Mouse (Mus musculus) frontal cortex, postnatal 36 days (tissue): ENCODE measurements around the gene Fanci.

ENCODE experiments used
- DNase-seq, 2 experiments: peaks; one replicate each; pipeline ENCODE4 v3.0.0; 2022; ENCODE audit warnings: low spot score in 2 of 2

Fanci gene

DNA sequence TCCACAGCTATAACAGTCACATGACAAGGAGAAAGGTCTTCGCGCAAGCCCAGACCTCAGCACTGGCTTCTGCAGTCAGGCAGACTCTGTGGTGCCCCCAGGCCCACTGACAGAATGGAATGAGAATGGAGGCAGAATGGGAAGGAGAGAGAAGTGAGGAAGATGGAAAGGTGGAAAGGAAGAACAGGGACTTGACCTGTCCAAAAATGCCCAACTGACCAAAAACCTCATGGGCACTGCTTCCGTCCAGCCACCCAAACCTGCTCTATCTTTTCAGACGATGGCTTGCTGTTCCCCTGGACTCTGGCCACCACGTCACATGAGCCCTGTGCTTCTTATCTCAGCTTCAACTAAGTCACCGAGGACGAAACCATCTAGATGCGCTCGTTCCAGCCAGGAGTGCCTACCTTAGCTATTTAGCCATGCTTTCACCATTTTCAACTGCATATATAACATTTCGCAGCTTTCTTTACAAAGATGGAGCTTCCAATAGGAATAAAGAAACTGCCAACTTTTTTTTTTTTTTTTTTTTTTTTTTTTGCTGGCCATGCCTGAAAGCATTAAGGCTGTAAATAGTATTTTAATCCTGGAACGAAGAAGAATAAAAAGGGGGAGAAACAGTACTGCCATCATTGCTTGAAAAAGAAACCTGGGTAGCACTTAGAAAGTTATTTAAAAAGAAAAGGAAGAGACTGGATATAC, 71.8 kb downstream of the Fanci start:
- DNase-seq = no peak

- no peak for DNase-seq
Measured at GRCm38 (mm10) chr7:79464776-79465420, 73.2 kb downstream of the Fanci start.

DNA sequence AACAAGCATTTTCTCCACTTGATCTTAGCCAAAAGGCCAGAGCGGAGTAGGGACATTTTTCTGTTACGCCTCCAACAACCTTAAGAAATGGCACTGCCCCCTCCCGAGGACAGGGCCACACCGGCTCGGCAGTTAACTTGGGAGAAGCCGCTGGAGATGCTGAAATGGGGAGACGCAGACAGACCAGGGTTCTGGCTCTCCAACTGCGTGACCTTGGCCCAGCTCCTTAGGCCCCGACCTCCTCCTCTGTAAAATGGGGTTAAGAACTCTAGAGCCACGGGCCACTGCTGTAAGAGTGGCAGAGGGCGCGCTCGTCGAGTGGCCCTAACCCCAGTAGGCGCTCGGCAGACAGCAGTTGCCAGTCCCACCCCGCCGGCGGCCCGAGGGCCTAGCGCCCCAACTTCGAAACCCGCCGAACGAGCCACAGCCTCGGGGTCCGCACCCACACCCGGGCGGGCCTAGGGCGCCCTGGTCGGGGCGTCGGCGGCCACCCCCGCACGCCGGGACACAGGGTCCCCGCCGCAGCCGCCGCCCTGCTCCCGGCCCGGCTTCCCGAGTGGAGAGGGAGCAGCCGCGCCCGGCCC, 73.8 kb downstream of the Fanci start:
- peak in 1 of 2 experiments; percentile 55 for DNase-seq

- peak; percentile 100 for DNase-seq
Measured at GRCm38 (mm10) chr7:79466053-79466901, 74.5 kb downstream of the Fanci start, which contains the start of gene Polg. Gene Polg, minus strand, starts transcription at chr7:79466362.

DNA sequence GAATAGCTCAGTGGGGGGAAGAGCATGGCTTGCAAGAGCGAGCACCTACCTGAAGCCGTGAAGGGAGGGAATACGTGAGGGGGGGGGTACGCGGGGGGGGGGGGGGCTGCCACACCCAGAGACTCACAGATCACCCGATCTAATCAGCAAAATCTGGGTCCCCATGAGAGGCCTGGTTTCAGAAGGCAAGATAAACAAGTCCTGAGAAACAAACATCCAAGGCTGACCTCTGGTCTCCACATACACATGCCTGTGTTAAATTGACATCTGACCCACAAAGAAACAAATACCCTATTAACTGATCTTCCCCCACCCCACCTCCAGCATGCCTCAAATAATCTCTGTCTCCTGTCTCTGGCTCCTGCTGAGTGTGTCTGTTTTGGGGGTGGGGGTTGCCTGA, 76.2 kb downstream of the Fanci start:
- DNase-seq = no peak

DNA sequence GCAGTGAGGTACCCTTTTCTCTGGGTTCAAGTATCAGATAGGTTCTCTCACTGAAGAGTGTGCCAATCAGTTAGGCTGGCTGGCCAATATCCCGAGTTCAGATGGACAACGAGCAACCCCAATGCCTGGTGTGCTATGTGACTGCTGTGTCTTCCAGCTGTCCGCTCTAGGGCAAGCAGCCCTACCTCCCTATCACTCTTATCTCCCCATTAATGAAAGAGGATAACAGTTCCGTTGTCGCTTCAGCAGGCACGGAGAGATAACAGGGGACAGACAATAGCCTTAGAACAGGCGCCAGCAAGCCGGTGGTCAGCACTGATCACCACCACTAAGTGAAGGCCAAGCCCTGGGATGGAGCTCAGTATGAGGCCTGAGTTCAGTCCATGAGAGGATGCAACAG, 77.3 kb downstream of the Fanci start:
- no peak for DNase-seq

DNA sequence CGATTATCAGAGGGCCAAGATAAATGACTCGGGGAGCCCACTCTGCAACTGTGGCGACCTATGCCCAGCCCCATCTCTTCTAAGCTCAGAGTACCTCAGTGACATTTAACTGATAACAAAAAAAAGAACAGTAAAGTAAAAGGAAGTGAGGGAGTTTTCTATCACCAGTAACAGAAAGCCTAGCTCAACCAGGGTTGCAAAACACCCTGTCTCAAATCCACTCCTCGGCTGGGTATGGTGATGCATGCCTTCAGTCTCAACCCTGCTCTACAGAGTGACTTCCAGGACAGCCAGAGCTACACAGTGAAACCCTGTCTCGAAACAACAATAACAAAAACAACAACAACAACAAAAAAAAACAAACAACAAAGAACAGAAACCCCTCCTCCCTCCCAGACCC, 78.0 kb downstream of the Fanci start:
- DNase-seq = no peak

- no peak for DNase-seq
Measured at GRCm38 (mm10) chr7:79470718-79471117, 79.0 kb downstream of the Fanci start.

DNA sequence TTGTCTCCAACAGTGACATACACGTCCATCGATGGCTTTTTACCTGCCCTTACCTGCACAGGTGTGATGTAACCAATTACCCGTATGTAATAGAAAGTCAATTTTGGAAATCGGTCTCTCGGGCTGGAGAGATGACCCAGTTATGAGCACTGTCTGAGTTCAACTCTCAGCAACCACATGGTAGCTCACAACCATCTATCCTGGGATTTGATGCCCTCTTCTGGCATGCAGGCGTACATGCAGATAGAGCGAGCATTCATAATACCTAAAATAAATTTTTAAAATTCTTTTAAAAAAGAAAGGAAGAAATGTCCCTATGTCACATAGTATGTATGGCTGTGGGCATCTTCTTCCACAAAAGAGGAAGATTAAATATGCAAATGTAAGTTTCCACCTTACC, 79.7 kb downstream of the Fanci start:
- no peak for DNase-seq

DNA sequence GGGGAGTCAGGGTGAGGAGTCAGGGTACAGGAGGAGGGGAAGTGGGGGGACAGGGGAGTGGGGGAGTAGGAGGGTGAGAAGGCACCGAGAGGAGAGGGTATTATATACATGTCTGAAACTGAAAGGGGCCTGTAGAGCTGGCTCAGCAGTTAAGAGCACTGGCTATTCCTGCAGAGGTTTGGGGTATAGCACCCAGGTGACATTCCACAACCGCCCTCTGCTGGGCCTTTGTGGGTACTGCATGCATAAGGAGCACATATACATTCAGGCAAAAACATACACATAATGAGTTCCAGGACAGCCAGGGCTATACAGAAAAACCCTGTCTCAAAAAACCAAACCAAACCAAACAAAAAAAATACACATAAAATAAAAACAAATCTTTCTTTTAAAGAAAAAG, 81.1 kb downstream of the Fanci start:
- no peak for DNase-seq

DNA sequence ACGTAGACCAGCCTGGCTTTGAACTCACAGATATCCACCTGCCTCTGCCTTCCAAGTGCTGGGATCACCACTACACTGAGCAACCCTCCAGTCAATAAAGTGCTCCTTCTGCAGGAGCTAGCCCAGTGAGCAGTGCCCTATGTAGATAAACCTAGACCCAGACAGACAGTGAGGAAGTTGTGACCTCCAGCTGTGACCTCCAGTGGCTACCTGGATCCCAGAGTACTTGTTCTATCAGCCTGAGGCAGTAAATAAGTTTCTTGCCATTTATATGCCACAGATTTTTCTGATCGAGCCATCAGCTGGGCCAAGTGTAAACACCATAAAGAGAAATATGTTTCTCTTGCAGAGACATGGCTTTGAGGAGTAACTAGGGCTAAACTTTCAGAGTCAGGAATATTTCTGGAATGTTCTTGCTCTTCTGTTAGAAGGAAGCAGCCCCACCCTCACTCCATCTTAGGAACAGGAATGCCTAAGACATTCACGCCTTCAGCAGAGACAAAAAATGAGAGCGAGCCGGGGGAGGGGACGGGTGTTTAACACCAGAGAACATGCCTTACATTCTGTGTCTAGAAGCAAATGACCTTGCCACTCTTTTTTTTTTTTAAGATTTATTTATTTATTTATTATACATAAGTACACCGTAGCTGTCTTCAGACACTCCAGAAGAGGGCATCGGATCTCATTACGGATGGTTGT, 81.9 kb downstream of the Fanci start:
- DNase-seq = no peak

DNA sequence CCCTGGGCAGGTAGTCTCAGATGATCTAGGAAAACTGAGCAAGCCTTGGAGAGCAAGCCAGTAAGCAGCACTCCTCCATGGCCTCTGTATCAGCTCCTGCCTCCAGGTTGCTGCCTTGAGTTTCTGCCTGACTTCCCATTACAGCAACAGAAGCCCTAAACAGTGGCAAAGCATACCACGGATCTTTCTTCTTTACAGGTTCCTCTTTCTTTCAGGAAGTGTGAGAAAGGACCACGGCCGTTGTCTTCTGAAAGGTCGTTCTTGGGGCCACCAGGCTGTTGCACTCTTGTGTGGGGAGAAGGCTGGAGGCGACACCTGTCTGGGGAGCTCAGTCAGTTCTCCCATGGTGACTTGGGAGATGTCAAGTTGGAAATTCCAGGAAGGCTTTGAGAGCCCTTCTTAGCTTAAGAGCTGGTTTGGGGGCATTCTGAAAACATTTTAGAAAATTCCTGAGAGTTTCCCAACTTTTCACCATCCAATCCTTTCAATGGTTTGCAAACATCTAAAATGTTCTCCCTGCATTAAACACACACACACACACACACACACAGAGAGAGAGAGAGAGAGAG, 83.2 kb downstream of the Fanci start:
- DNase-seq = no peak

GRCm38 (mm10) chr7:79486528-79486927, 94.8 kb downstream of the Fanci start:
- DNase-seq = peak; percentile 85 to 89

GRCm38 (mm10) chr7:79493915-79494314, 102.2 kb downstream of the Fanci start:
- peak; percentile 63 to 75 for DNase-seq

GRCm38 (mm10) chr7:79495988-79496815, 104.5 kb downstream of the Fanci start:
- DNase-seq = peak; percentile 92 to 93

- DNase-seq = no peak
Measured at GRCm38 (mm10) chr7:79496816-79497328, 105.1 kb downstream of the Fanci start.

DNA sequence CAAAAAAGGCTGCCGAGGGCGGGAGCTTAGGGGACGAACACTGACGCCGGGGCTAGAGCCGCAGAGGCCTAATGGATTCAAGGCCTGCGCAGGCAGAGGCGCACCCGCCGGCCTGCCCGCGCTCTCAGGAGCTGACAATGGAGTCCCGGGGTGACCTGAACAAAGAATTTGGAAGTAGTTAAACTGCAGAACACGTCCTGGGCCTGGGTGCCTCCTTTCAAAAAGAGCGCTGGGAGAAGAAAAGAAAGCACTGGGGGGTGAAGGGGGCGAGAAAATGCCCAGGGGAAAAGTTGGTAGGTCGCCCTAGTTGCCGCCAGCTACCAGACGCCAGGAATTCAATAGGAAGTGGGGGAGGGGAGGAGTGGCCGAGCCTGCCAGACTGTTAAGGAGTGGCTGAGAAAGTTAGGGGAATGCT, 106.0 kb downstream of the Fanci start:
- DNase-seq = no peak

GRCm38 (mm10) chr7:79498356-79498755, 106.6 kb downstream of the Fanci start:
- DNase-seq = no peak

- no peak for DNase-seq
Measured at GRCm38 (mm10) chr7:79498965-79499595, 107.4 kb downstream of the Fanci start.
